Mouse (Mus musculus): ENCODE results near the gene Pitpna. TPM values are rescaled to one million over a fixed set of nuclear protein-coding genes. Genes with fewer than 3 reads are reported as not detected.

Pitpna gene
- polyA plus RNA-seq, 1 experiment from 2014 or later = 94.2 TPM

GRCm38 (mm10) chr11:75662131-75662530, 74.2 kb downstream of the Pitpna start:
- Histone ChIP-seq H3K4me3 (ENCODE audit: low read depth, low read length) (no peak overlapping the region), H3K9ac (ENCODE audit: low read length) (no peak overlapping the region), H3K27ac (ENCODE audit: low read depth, low read length) (no peak overlapping the region), H3K4me1 (ENCODE audit: control insufficient read depth, insufficient read depth, low read length) (no peaks in the 10 kb centered on the region), H3K4me2 (ENCODE audit: low read length) (no peak overlapping the region), H3K9me3 (replicated peaks; ENCODE audit: control insufficient read depth, low read length) (no peaks in the 10 kb centered on the region), H3K36me3 (ENCODE audit: control insufficient read depth, insufficient read depth, low read length) (peaks cover 14% of the 10 kb centered on the region; the same call in 1 of the 2 replicates), H3K27me3 (replicated peaks; ENCODE audit: control insufficient read depth, insufficient read depth, low read length) (no peaks in the 10 kb centered on the region)
- 92% methylated on average over 7 of the region's 7 CpGs for WGBS
- ATAC-seq (no peak), DNase-seq (ENCODE audit: low spot score) (no peak)

DNA sequence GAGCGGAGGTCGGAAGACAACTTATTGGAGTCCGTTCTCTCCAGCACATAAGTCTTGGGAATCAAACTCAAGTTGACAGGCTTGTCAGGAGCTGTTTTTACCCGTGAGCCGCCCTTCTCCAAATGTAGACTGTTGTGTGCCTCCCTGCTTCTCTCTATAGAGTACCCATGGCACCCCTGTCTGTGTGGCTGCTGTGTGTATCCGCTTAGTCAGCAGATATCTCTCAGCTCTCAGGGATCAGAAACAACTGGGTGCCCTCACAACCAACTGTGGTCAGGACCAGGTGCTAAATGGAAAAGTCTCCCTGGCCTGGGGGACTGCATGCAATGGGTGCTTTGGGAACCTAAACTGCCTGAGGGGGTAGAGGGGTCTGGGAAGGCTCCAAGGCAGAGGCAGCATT, 78.4 kb downstream of the Pitpna start:
- Histone ChIP-seq H3K36me3 (ENCODE audit: control insufficient read depth, insufficient read depth, low read length) (peaks cover 22% of the 10 kb centered on the region), H3K4me1 (ENCODE audit: control insufficient read depth, insufficient read depth, low read length) (no peaks in the 10 kb centered on the region), H3K9me3 (replicated peaks; ENCODE audit: control insufficient read depth, low read length) (no peaks in the 10 kb centered on the region), H3K4me3 (ENCODE audit: low read depth, low read length) (no peak overlapping the region), H3K27me3 (replicated peaks; ENCODE audit: control insufficient read depth, insufficient read depth, low read length) (no peaks in the 10 kb centered on the region), H3K9ac (ENCODE audit: low read length) (no peak overlapping the region), H3K27ac (ENCODE audit: low read depth, low read length) (no peak overlapping the region), H3K4me2 (ENCODE audit: low read length) (no peak overlapping the region)
- 96% methylated on average over 6 of the region's 6 CpGs for WGBS
- DNase-seq (ENCODE audit: low spot score) = no peak
- no peak for ATAC-seq

DNA sequence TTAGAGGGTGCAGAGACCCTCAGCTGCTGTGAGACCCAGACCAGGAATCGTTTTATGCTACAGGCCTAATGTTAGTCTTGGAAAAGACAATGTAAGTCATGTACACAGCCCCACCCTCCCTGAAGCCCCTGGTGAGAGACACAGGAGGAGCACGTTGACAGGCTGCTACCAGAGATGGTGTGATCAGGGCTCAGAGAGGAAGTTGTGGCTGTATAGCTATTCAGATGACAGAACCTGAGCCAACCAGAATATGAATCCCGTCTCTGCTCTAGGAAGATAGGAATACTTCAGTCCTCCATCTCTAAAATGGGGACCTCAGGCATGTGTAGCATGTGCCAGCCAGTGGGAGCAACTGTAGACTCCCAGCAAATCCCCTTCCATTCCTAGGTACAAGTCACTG, 80.7 kb downstream of the Pitpna start:
- Histone ChIP-seq H3K4me3 (ENCODE audit: low read depth, low read length) (no peak overlapping the region), H3K9me3 (replicated peaks; ENCODE audit: control insufficient read depth, low read length) (no peaks in the 10 kb centered on the region), H3K4me1 (ENCODE audit: control insufficient read depth, insufficient read depth, low read length) (no peaks in the 10 kb centered on the region), H3K27ac (ENCODE audit: low read depth, low read length) (no peak overlapping the region), H3K27me3 (replicated peaks; ENCODE audit: control insufficient read depth, insufficient read depth, low read length) (no peaks in the 10 kb centered on the region), H3K36me3 (ENCODE audit: control insufficient read depth, insufficient read depth, low read length) (peaks cover 32% of the 10 kb centered on the region), H3K9ac (ENCODE audit: low read length) (no peak overlapping the region), H3K4me2 (ENCODE audit: low read length) (no peak overlapping the region)
- DNase-seq (ENCODE audit: low spot score) (no peak), ATAC-seq (no peak)
- 82% methylated on average over 3 of the region's 3 CpGs for whole genome bisulfite sequencing

DNA sequence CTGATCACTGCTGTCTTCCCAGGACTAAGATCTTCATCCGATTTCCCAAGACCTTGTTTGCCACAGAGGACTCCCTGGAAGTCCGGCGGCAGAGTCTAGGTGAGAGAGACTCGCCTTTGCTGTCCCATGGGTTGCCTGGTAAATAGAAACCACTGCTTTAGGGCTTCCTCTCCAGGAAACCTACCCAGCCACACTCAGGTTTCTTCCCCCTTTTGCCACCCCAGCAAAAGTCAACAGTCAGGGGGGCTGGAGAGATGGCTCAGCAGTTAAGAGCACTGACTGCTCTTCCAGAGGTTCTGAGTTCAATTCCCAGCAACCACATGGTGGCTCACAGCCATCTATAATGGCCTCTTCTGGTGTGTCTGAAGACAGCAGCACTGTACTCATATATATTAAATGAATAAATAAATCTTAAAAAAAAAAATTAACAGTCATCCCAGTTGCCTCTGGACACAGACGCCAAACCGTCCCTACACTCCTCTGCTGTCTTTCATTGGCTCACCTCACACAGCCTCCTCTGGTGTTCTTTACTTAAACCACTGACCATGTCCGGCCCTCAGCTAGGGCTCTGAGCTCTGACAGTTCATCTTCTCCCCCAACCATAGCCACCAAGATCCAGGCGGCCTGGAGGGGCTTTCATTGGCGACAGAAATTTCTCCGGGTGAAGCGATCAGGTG, 81.4 kb downstream of the Pitpna start:
- Histone ChIP-seq H3K4me1 (ENCODE audit: control insufficient read depth, insufficient read depth, low read length) (no peaks in the 10 kb centered on the region), H3K36me3 (ENCODE audit: control insufficient read depth, insufficient read depth, low read length) (peaks cover 32% of the 10 kb centered on the region), H3K27ac (ENCODE audit: low read depth, low read length) (no peak overlapping the region), H3K27me3 (replicated peaks; ENCODE audit: control insufficient read depth, insufficient read depth, low read length) (no peaks in the 10 kb centered on the region), H3K4me2 (ENCODE audit: low read length) (no peak overlapping the region), H3K9ac (ENCODE audit: low read length) (no peak overlapping the region), H3K9me3 (replicated peaks; ENCODE audit: control insufficient read depth, low read length) (no peaks in the 10 kb centered on the region), H3K4me3 (ENCODE audit: low read depth, low read length) (no peak overlapping the region)
- WGBS = 85% methylated on average over 11 of the region's 11 CpGs
- no peak for ATAC-seq
- DNase-seq (ENCODE audit: low spot score) = no peak

- Histone ChIP-seq H3K9me3 (replicated peaks; ENCODE audit: control insufficient read depth, low read length) (no peaks in the 10 kb centered on the region), H3K27me3 (replicated peaks; ENCODE audit: control insufficient read depth, insufficient read depth, low read length) (no peaks in the 10 kb centered on the region), H3K4me2 (ENCODE audit: low read length) (no peak overlapping the region), H3K4me1 (ENCODE audit: control insufficient read depth, insufficient read depth, low read length) (no peaks in the 10 kb centered on the region), H3K27ac (ENCODE audit: low read depth, low read length) (no peak overlapping the region), H3K36me3 (ENCODE audit: control insufficient read depth, insufficient read depth, low read length) (peaks cover 32% of the 10 kb centered on the region), H3K9ac (ENCODE audit: low read length) (no peak overlapping the region), H3K4me3 (ENCODE audit: low read depth, low read length) (no peak overlapping the region)
- DNase-seq (ENCODE audit: low spot score) = no peak
- 94% methylated on average over 12 of the region's 12 CpGs for WGBS
- no peak for ATAC-seq
Observed at GRCm38 (mm10) chr11:75669853-75670200, 81.9 kb downstream of the Pitpna start.

- Histone ChIP-seq H3K4me2 (ENCODE audit: low read length) (no peak overlapping the region), H3K9me3 (replicated peaks; ENCODE audit: control insufficient read depth, low read length) (no peaks in the 10 kb centered on the region), H3K9ac (ENCODE audit: low read length) (no peak overlapping the region), H3K4me3 (ENCODE audit: low read depth, low read length) (no peak overlapping the region), H3K27ac (ENCODE audit: low read depth, low read length) (no peak overlapping the region), H3K27me3 (replicated peaks; ENCODE audit: control insufficient read depth, insufficient read depth, low read length) (no peaks in the 10 kb centered on the region), H3K36me3 (ENCODE audit: control insufficient read depth, insufficient read depth, low read length) (peaks cover 24% of the 10 kb centered on the region), H3K4me1 (ENCODE audit: control insufficient read depth, insufficient read depth, low read length) (no peaks in the 10 kb centered on the region)
- DNase-seq (ENCODE audit: low spot score) (no peak), ATAC-seq (no peak)
- WGBS = 91% methylated on average over 22 of the region's 22 CpGs
Observed at GRCm38 (mm10) chr11:75671426-75672180, 83.7 kb downstream of the Pitpna start.

GRCm38 (mm10) chr11:75673411-75673810, 85.5 kb downstream of the Pitpna start:
- H3K36me3 ChIP-seq (ENCODE audit: control insufficient read depth, insufficient read depth, low read length) = peaks cover 19% of the 10 kb centered on the region
- DNase-seq (ENCODE audit: low spot score) (no peak), ATAC-seq (no peak)
- H3K27me3 ChIP-seq (replicated peaks; ENCODE audit: control insufficient read depth, insufficient read depth, low read length) = no peaks in the 10 kb centered on the region
- H3K9ac ChIP-seq (ENCODE audit: low read length) = no peak overlapping the region
- 86% methylated on average over 5 of the region's 5 CpGs for WGBS
- H3K9me3 ChIP-seq (replicated peaks; ENCODE audit: control insufficient read depth, low read length) = no peaks in the 10 kb centered on the region
- no peak overlapping the region for H3K27ac ChIP-seq (ENCODE audit: low read depth, low read length)
- H3K4me2 ChIP-seq (ENCODE audit: low read length) = no peak overlapping the region
- H3K4me1 ChIP-seq (ENCODE audit: control insufficient read depth, insufficient read depth, low read length) = no peaks in the 10 kb centered on the region
- no peak overlapping the region for H3K4me3 ChIP-seq (ENCODE audit: low read depth, low read length)

GRCm38 (mm10) chr11:75674875-75675274, 87.0 kb downstream of the Pitpna start:
- Histone ChIP-seq H3K9me3 (replicated peaks; ENCODE audit: control insufficient read depth, low read length) (no peaks in the 10 kb centered on the region), H3K27me3 (replicated peaks; ENCODE audit: control insufficient read depth, insufficient read depth, low read length) (no peaks in the 10 kb centered on the region), H3K27ac (ENCODE audit: low read depth, low read length) (no peak overlapping the region), H3K4me2 (ENCODE audit: low read length) (no peak overlapping the region), H3K4me1 (ENCODE audit: control insufficient read depth, insufficient read depth, low read length) (peaks cover 3% of the 10 kb centered on the region), H3K9ac (ENCODE audit: low read length) (no peak overlapping the region), H3K4me3 (ENCODE audit: low read depth, low read length) (no peak overlapping the region), H3K36me3 (ENCODE audit: control insufficient read depth, insufficient read depth, low read length) (peaks cover 11% of the 10 kb centered on the region; the same call in 1 of the 2 replicates)
- no peak for ATAC-seq
- WGBS = 76% methylated on average over 3 of the region's 3 CpGs
- DNase-seq (ENCODE audit: low spot score) = no peak

Data from forebrain, embryonic 14.5 days (tissue).